Mouse (Mus musculus): ENCODE measurements around the gene Scn3b. TPM values are rescaled to one million over a fixed set of nuclear protein-coding genes. Genes with fewer than 3 reads are reported as not detected.

Scn3b gene
- polyA plus RNA-seq, 1 experiment from 2014 or later, result 2.9 TPM

- Histone ChIP-seq H3K36me3 (ENCODE audit: insufficient read depth) (no peaks in the 10 kb centered on the region), H3K4me1 (ENCODE audit: insufficient read depth) (no peaks in the 10 kb centered on the region), H3K9ac (no peak overlapping the region), H3K4me3 (ENCODE audit: low read depth, low read length) (no peak overlapping the region), H3K4me2 (no peak overlapping the region), H3K27ac (ENCODE audit: low read depth) (no peak overlapping the region), H3K9me3 (ENCODE audit: low read depth, low read length) (no peaks in the 10 kb centered on the region), H3K27me3 (ENCODE audit: insufficient read depth, low read length) (no peaks in the 10 kb centered on the region)
- ATAC-seq (ENCODE audit: insufficient read depth) (no peak), DNase-seq (no peak)
- TF ChIP-seq CTCF (IDR thresholded peaks at IDR 0.05; ENCODE audit: low read depth), result no peak
- 53% methylated on average over 4 of the region's 4 CpGs for WGBS
These were observed 23.5 kb downstream of the Scn3b start for GRCm38 (mm10) chr9:40292475-40292874.

GRCm38 (mm10) chr9:40293286-40293685, 24.3 kb downstream of the Scn3b start:
- Histone ChIP-seq H3K36me3 (ENCODE audit: insufficient read depth) (no peaks in the 10 kb centered on the region), H3K9ac (no peak overlapping the region), H3K4me2 (no peak overlapping the region), H3K27ac (ENCODE audit: low read depth) (no peak overlapping the region), H3K27me3 (ENCODE audit: insufficient read depth, low read length) (no peaks in the 10 kb centered on the region), H3K4me1 (ENCODE audit: insufficient read depth) (no peaks in the 10 kb centered on the region), H3K4me3 (ENCODE audit: low read depth, low read length) (no peak overlapping the region), H3K9me3 (ENCODE audit: low read depth, low read length) (no peaks in the 10 kb centered on the region)
- DNase-seq (no peak), ATAC-seq (ENCODE audit: insufficient read depth) (no peak)
- WGBS, result 90% methylated on average over 8 of the region's 8 CpGs
- no peak for TF ChIP-seq CTCF (IDR thresholded peaks at IDR 0.05; ENCODE audit: low read depth)

- no peak for DNase-seq
- Histone ChIP-seq H3K4me2 (no peak overlapping the region), H3K27me3 (ENCODE audit: insufficient read depth, low read length) (no peaks in the 10 kb centered on the region), H3K4me1 (ENCODE audit: insufficient read depth) (no peaks in the 10 kb centered on the region), H3K9ac (no peak overlapping the region), H3K36me3 (ENCODE audit: insufficient read depth) (no peaks in the 10 kb centered on the region), H3K4me3 (ENCODE audit: low read depth, low read length) (no peak overlapping the region), H3K27ac (ENCODE audit: low read depth) (no peak overlapping the region), H3K9me3 (ENCODE audit: low read depth, low read length) (no peaks in the 10 kb centered on the region)
- ATAC-seq (ENCODE audit: insufficient read depth), result no peak
- WGBS, result 84% methylated on average over 5 of the region's 5 CpGs
- no peak for TF ChIP-seq CTCF (IDR thresholded peaks at IDR 0.05; ENCODE audit: low read depth)
These were observed 24.7 kb downstream of the Scn3b start for GRCm38 (mm10) chr9:40293740-40294139.

GRCm38 (mm10) chr9:40294210-40294609, 25.2 kb downstream of the Scn3b start:
- no peaks in the 10 kb centered on the region for H3K36me3 ChIP-seq (ENCODE audit: insufficient read depth)
- no peaks in the 10 kb centered on the region for H3K4me1 ChIP-seq (ENCODE audit: insufficient read depth)
- H3K4me2 ChIP-seq, result no peak overlapping the region
- H3K27me3 ChIP-seq (ENCODE audit: insufficient read depth, low read length), result no peaks in the 10 kb centered on the region
- no peaks in the 10 kb centered on the region for H3K9me3 ChIP-seq (ENCODE audit: low read depth, low read length)
- no peak overlapping the region for H3K4me3 ChIP-seq (ENCODE audit: low read depth, low read length)
- WGBS, result 80% methylated on average over 5 of the region's 5 CpGs
- H3K27ac ChIP-seq (ENCODE audit: low read depth), result no peak overlapping the region
- no peak for DNase-seq
- no peak overlapping the region for H3K9ac ChIP-seq
- TF ChIP-seq CTCF (IDR thresholded peaks at IDR 0.05; ENCODE audit: low read depth), result no peak
- no peak for ATAC-seq (ENCODE audit: insufficient read depth)

- no peak overlapping the region for H3K27ac ChIP-seq (ENCODE audit: low read depth)
- H3K4me3 ChIP-seq (ENCODE audit: low read depth, low read length), result no peak overlapping the region
- 0 out of 2 replicates have a peak, but pooled peaks cover 2% of the 10 kb centered on the region for H3K36me3 ChIP-seq (ENCODE audit: insufficient read depth)
- no peak overlapping the region for H3K9ac ChIP-seq
- no peaks in the 10 kb centered on the region for H3K27me3 ChIP-seq (ENCODE audit: insufficient read depth, low read length)
- no peak overlapping the region for H3K4me2 ChIP-seq
- no peak for TF ChIP-seq CTCF (IDR thresholded peaks at IDR 0.05; ENCODE audit: low read depth)
- ATAC-seq (ENCODE audit: insufficient read depth) (no peak), DNase-seq (no peak)
- H3K4me1 ChIP-seq (ENCODE audit: insufficient read depth), result no peaks in the 10 kb centered on the region
- 85% methylated on average over 1 of the region's 1 CpGs for WGBS
- no peaks in the 10 kb centered on the region for H3K9me3 ChIP-seq (ENCODE audit: low read depth, low read length)
These were observed 25.8 kb downstream of the Scn3b start for GRCm38 (mm10) chr9:40294866-40295265.

GRCm38 (mm10) chr9:40296251-40296650, 27.2 kb downstream of the Scn3b start:
- no peak overlapping the region for H3K27ac ChIP-seq (ENCODE audit: low read depth)
- 0 out of 2 replicates have a peak, but pooled peaks cover 2% of the 10 kb centered on the region for H3K36me3 ChIP-seq (ENCODE audit: insufficient read depth)
- WGBS, result 92% methylated on average over 5 of the region's 5 CpGs
- ATAC-seq (ENCODE audit: insufficient read depth) (no peak), DNase-seq (no peak)
- no peaks in the 10 kb centered on the region for H3K9me3 ChIP-seq (ENCODE audit: low read depth, low read length)
- TF ChIP-seq CTCF (IDR thresholded peaks at IDR 0.05; ENCODE audit: low read depth), result no peak
- no peak overlapping the region for H3K4me2 ChIP-seq
- no peak overlapping the region for H3K9ac ChIP-seq
- H3K27me3 ChIP-seq (ENCODE audit: insufficient read depth, low read length), result no peaks in the 10 kb centered on the region
- H3K4me1 ChIP-seq (ENCODE audit: insufficient read depth), result no peaks in the 10 kb centered on the region
- H3K4me3 ChIP-seq (ENCODE audit: low read depth, low read length), result no peak overlapping the region

- Histone ChIP-seq H3K4me1 (ENCODE audit: insufficient read depth) (no peaks in the 10 kb centered on the region), H3K27ac (ENCODE audit: low read depth) (no peak overlapping the region), H3K9me3 (ENCODE audit: low read depth, low read length) (no peaks in the 10 kb centered on the region), H3K4me3 (ENCODE audit: low read depth, low read length) (no peak overlapping the region), H3K27me3 (ENCODE audit: insufficient read depth, low read length) (no peaks in the 10 kb centered on the region), H3K4me2 (no peak overlapping the region), H3K9ac (no peak overlapping the region), H3K36me3 (ENCODE audit: insufficient read depth) (0 out of 2 replicates have a peak, but pooled peaks cover 2% of the 10 kb centered on the region)
- 90% methylated on average over 9 of the region's 9 CpGs for WGBS
- ATAC-seq (ENCODE audit: insufficient read depth) (no peak), DNase-seq (no peak)
- TF ChIP-seq CTCF (IDR thresholded peaks at IDR 0.05; ENCODE audit: low read depth), result no peak
These were observed 29.0 kb downstream of the Scn3b start for GRCm38 (mm10) chr9:40297969-40298368.

- no peak for TF ChIP-seq CTCF (IDR thresholded peaks at IDR 0.05; ENCODE audit: low read depth)
- WGBS, result 92% methylated on average over 7 of the region's 7 CpGs
- no peak overlapping the region for H3K4me3 ChIP-seq (ENCODE audit: low read depth, low read length)
- no peak overlapping the region for H3K4me2 ChIP-seq
- H3K27ac ChIP-seq (ENCODE audit: low read depth), result no peak overlapping the region
- ATAC-seq (ENCODE audit: insufficient read depth) (no peak), DNase-seq (no peak)
- peaks cover 2% of the 10 kb centered on the region; the same call in 1 of the 2 replicates for H3K36me3 ChIP-seq (ENCODE audit: insufficient read depth)
- no peaks in the 10 kb centered on the region for H3K9me3 ChIP-seq (ENCODE audit: low read depth, low read length)
- H3K27me3 ChIP-seq (ENCODE audit: insufficient read depth, low read length), result no peaks in the 10 kb centered on the region
- H3K9ac ChIP-seq, result no peak overlapping the region
- H3K4me1 ChIP-seq (ENCODE audit: insufficient read depth), result no peaks in the 10 kb centered on the region
These were observed 30.3 kb downstream of the Scn3b start for GRCm38 (mm10) chr9:40299323-40299722.

Data from lung, embryonic 14.5 days (tissue).